Mouse (Mus musculus) regulatory T cell (primary cell): ENCODE results near the gene Mfsd4b1.

ENCODE experiments used
- in situ Hi-C: fragments of 300-600 bp; cut with MboI, MseI; formaldehyde crosslinking; loops from one replicate; pipeline ENCODE4 v1.15.1; 2025; ENCODE audit warnings: high pct_unique_total_duplicates

The Mfsd4b1 gene

GRCm38 (mm10) chr10:39967512-39967911, 57.6 kb downstream of the Mfsd4b1 start:
- in situ Hi-C loops: loop anchor here (5.0 kb wide), 1 partner anchor 245 kb away; no protein-coding TSS in a partner anchor

GRCm38 (mm10) chr10:39961906-39962305, 63.2 kb downstream of the Mfsd4b1 start:
- in situ Hi-C loops: loop anchor here (5.0 kb wide), 1 partner anchor 65 kb away; the partner anchor contains the start of gene Mfsd4b4

GRCm38 (mm10) chr10:39960441-39960822, 64.6 kb downstream of the Mfsd4b1 start:
- in situ Hi-C loops: loop anchor here (5.0 kb wide), 1 partner anchor 63 kb away; the partner anchor contains the start of gene Mfsd4b4

GRCm38 (mm10) chr10:39959761-39960440, 65.2 kb downstream of the Mfsd4b1 start, which contains the start of gene Mfsd4b3:
Mfsd4b3 (minus strand) TSS chr10:39960153.
- in situ Hi-C loops: loop anchor here (5.0 kb wide), 1 partner anchor 63 kb away; the partner anchor contains the start of gene Mfsd4b4

- in situ Hi-C loops: no loop called here
Observed at GRCm38 (mm10) chr10:39958266-39958665, 66.8 kb downstream of the Mfsd4b1 start.

DNA sequence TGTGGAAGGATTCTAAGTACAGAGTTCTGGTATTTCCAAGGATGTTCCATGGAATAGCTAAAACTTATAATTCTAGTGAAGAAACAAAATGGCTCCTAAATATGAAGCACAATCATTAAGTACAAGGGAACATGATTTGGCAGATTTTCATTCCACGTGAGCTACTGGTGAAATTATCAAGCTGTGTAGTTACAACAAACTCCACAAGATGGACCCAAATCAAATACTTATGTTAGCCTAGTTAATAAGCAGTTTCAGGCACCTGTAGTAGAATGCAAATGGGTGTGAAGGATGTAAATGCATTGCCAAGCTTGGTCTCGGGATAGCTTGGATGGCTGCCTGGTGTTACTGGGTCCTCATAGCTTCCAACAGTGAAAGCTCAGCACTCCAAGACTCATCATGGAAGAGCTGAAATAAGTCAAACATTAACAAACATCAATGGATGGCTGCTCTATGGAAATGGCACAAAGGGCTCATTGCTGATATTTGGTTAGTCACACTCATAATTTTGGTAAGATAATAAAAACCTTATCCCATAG, 68.7 kb downstream of the Mfsd4b1 start:
- in situ Hi-C loops: no loop called here

DNA sequence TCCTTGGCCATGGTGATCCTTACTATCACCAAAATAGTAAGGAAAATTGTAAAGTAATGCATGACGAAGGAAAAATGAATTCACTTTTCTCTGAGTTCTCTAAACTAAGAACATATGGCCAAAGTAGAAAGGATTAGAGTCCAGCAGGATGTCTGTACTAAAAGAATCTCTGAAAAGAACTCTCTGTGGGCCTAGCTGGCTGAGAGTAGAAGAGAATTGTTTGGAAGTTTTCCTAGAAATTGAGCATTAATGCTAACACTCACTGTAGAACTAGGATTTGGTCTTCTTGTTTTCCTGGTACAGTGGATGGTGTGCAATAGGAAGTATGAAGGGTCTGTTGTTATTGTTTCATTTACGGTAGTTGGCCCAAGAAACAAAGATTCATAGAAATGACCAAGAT, 69.9 kb downstream of the Mfsd4b1 start:
- in situ Hi-C loops: no loop called here
